Comparison of ENCODE assay signal across 23 mouse cellular contexts in genomic region chr10:125802923-125803583, GRCm38 (mm10).
DNase-seq lines count a peak whose midpoint lies in the region; ATAC-seq and TF ChIP-seq lines count a peak whose summit lies in the region.
"Had no signal": no experiment of that assay in that cellular context is flagged by ENCODE, and none has a peak within 500 bp of the region (broad histone marks: within the 10 kb centered on the region; RNA-seq: fewer than 3 reads in every experiment).

No protein-coding gene starts in this region.

- no peak overlapping the region for H3K27ac ChIP-seq in liver, postnatal 0 days (ENCODE audit: low read depth)
- no peak overlapping the region for H3K27ac ChIP-seq in liver, embryonic 12.5 days
- no peak overlapping the region for H3K27ac ChIP-seq in intestine, embryonic 15.5 days
- H3K27ac ChIP-seq: forebrain, embryonic 10.5 days; forebrain, embryonic 13.5 days; gastrocnemius, adult 2 months; heart, adult 2 months; heart, embryonic 10.5 days; heart, embryonic 13.5 days; hindbrain, embryonic 12.5 days; hindbrain, embryonic 15.5 days had no signal

- no peak for TF ChIP-seq EP300 in liver, postnatal 0 days (IDR thresholded peaks at IDR 0.05; ENCODE audit: low read depth)

- 77% methylated on average over 7 of the region's 7 CpGs for WGBS in liver, postnatal 0 days (ENCODE audit: insufficient replicate concordance)
- WGBS in liver, embryonic 12.5 days (ENCODE audit: insufficient replicate concordance): 63% methylated on average over 7 of the region's 7 CpGs
- WGBS in intestine, embryonic 15.5 days: 82% methylated on average over 7 of the region's 7 CpGs
- 29% methylated on average over 7 of the region's 7 CpGs for WGBS in large intestine, adult 2 months

- TF ChIP-seq CTCF in liver, postnatal 0 days (IDR thresholded peaks at IDR 0.05; ENCODE audit: low read depth): no peak

- H3K4me1 ChIP-seq in liver, postnatal 0 days (ENCODE audit: insufficient read depth): no peaks in the 10 kb centered on the region
- no peaks in the 10 kb centered on the region for H3K4me1 ChIP-seq in liver, embryonic 12.5 days
- no peaks in the 10 kb centered on the region for H3K4me1 ChIP-seq in intestine, embryonic 15.5 days (replicated peaks)

- no peaks in the 10 kb centered on the region for H3K27me3 ChIP-seq in liver, postnatal 0 days (ENCODE audit: insufficient read depth, low read length)
- H3K27me3 ChIP-seq in liver, embryonic 12.5 days (replicated peaks): no peaks in the 10 kb centered on the region
- H3K27me3 ChIP-seq in intestine, embryonic 15.5 days (replicated peaks): no peaks in the 10 kb centered on the region
- H3K27me3 ChIP-seq: heart, embryonic 13.5 days; hindbrain, embryonic 12.5 days; hindbrain, embryonic 15.5 days had no signal

- DNase-seq in liver, postnatal 0 days: no peak
- DNase-seq in large intestine, adult 2 months (ENCODE audit: low read depth, low spot score): peak; percentile 82
- DNase-seq in urinary bladder, postnatal 36 days (ENCODE audit: low spot score in 2 of 2): no peak
- no peak for DNase-seq in frontal cortex, adult 2 months (ENCODE audit: extremely low spot score in 1 of 2, low spot score in 1 of 2)
- DNase-seq: adrenal gland, adult 8-10 months; adrenal gland, postnatal 25 days; cerebellum, adult 18-20 months; cerebellum, adult 9-10 months; cerebellum, postnatal 14 days; gastrocnemius, adult 2 months; gastrocnemius, postnatal 14 days; heart, adult 2 months had no signal

- H3K4me3 ChIP-seq in liver, postnatal 0 days (ENCODE audit: low read depth, low read length): no peak overlapping the region
- H3K4me3 ChIP-seq in liver, embryonic 12.5 days: no peak overlapping the region
- H3K4me3 ChIP-seq in intestine, embryonic 15.5 days (replicated peaks): no peak overlapping the region
- H3K4me3 ChIP-seq: forebrain, embryonic 10.5 days; forebrain, embryonic 13.5 days; gastrocnemius, adult 2 months; heart, adult 2 months; heart, embryonic 10.5 days; heart, embryonic 13.5 days; hindbrain, embryonic 12.5 days; hindbrain, embryonic 15.5 days had no signal

- no peak overlapping the region for H3K4me2 ChIP-seq in liver, postnatal 0 days (ENCODE audit: low read depth, low read length)
- no peak overlapping the region for H3K4me2 ChIP-seq in liver, embryonic 12.5 days
- H3K4me2 ChIP-seq in intestine, embryonic 15.5 days (replicated peaks): no peak overlapping the region
- H3K4me2 ChIP-seq: forebrain, embryonic 13.5 days; heart, embryonic 13.5 days; hindbrain, embryonic 12.5 days; hindbrain, embryonic 15.5 days had no signal

- H3K9ac ChIP-seq in liver, postnatal 0 days (replicated peaks): no peak overlapping the region
- H3K9ac ChIP-seq in liver, embryonic 12.5 days: no peak overlapping the region
- H3K9ac ChIP-seq in intestine, embryonic 15.5 days: no peak overlapping the region
- H3K9ac ChIP-seq: forebrain, embryonic 13.5 days; heart, embryonic 13.5 days; hindbrain, embryonic 12.5 days; hindbrain, embryonic 15.5 days had no signal

- ATAC-seq in liver, postnatal 0 days: peak; percentile 68
- no peak for ATAC-seq in liver, embryonic 12.5 days
- ATAC-seq in intestine, embryonic 15.5 days: peak; percentile 75
- ATAC-seq: activated CD4-positive, CD25-positive, alpha-beta regulatory T cell, adult 4 months; CD4-positive, CD25-positive, alpha-beta regulatory T cell, adult 4 months; forebrain, embryonic 13.5 days; forebrain, embryonic 16.5 days had no signal

- H3K9me3 ChIP-seq in liver, postnatal 0 days (ENCODE audit: low read length): no peaks in the 10 kb centered on the region
- H3K9me3 ChIP-seq in liver, embryonic 12.5 days (replicated peaks): no peaks in the 10 kb centered on the region
- H3K9me3 ChIP-seq in intestine, embryonic 15.5 days: no peaks in the 10 kb centered on the region
- H3K9me3 ChIP-seq: forebrain, embryonic 10.5 days; forebrain, embryonic 13.5 days; heart, embryonic 10.5 days; heart, embryonic 13.5 days; hindbrain, embryonic 12.5 days; hindbrain, embryonic 15.5 days had no signal

- H3K36me3 ChIP-seq in liver, postnatal 0 days (replicated peaks; ENCODE audit: insufficient read depth, low read length): no peaks in the 10 kb centered on the region
- no peaks in the 10 kb centered on the region for H3K36me3 ChIP-seq in liver, embryonic 12.5 days
- H3K36me3 ChIP-seq in intestine, embryonic 15.5 days: no peaks in the 10 kb centered on the region
- H3K36me3 ChIP-seq: forebrain, embryonic 10.5 days; heart, embryonic 10.5 days; heart, embryonic 13.5 days; hindbrain, embryonic 12.5 days; hindbrain, embryonic 15.5 days had no signal
